Mouse (Mus musculus) neural tube, embryonic 14.5 days (tissue): ENCODE measurements around the gene Kdm4b. TPM values are rescaled to one million over a fixed set of nuclear protein-coding genes. Genes with fewer than 3 reads are reported as not detected.

Source experiments
- ATAC-seq: fragments of 200-750 bp; cut with Nextera tagmentation; 2 replicates; pipeline ENCODE4 v1.8.0; 2017; ENCODE audit warnings: low read depth, mild to moderate bottlenecking, moderate TSS enrichment, moderate library complexity
- H3K27ac ChIP-seq: fragments of 300-500 bp; sonication (generic); 2 replicates; pipeline ENCODE4 v1.5.1; 2014; ENCODE audit warnings: low read depth, mild to moderate bottlenecking, control low read depth, low read length, moderate library complexity, mixed read lengths
- H3K27me3 ChIP-seq: fragments of 300-500 bp; sonication (generic); 2 replicates; pipeline ENCODE4 v1.6.1; 2014; ENCODE audit warnings: low read length; ENCODE audit not compliant: control insufficient read depth, insufficient read depth
- H3K36me3 ChIP-seq: fragments of 300-500 bp; sonication (generic); 2 replicates; pipeline ENCODE4 v1.6.1; 2014; ENCODE audit warnings: low read length, mixed read lengths; ENCODE audit not compliant: control insufficient read depth, insufficient read depth
- H3K4me1 ChIP-seq: fragments of 300-500 bp; sonication (generic); 2 replicates; pipeline ENCODE4 v1.6.1; 2014; ENCODE audit warnings: low read length; ENCODE audit not compliant: control insufficient read depth, insufficient read depth
- H3K4me2 ChIP-seq: fragments of 300-500 bp; sonication (generic); 2 replicates; pipeline ENCODE4 v1.6.1; 2014; ENCODE audit warnings: mild to moderate bottlenecking, low read depth, low read length, control low read depth
- H3K4me3 ChIP-seq: fragments of 300-500 bp; sonication (generic); 2 replicates; pipeline ENCODE4 v1.5.1; 2014; ENCODE audit warnings: low read depth, low read length, control low read depth, mixed read lengths
- H3K9ac ChIP-seq: fragments of 300-500 bp; sonication (generic); replicated peaks from 2 replicates; pipeline ENCODE4 v1.6.1; 2014; ENCODE audit warnings: low read depth, mild to moderate bottlenecking, control low read depth, low read length, mixed read lengths
- H3K9me3 ChIP-seq: fragments of 300-500 bp; sonication (generic); 2 replicates; pipeline ENCODE4 v1.6.1; 2016; ENCODE audit warnings: low read length; ENCODE audit not compliant: control insufficient read depth
- WGBS: fragments of 180-500 bp; shearing (Covaris S2); extraction: QIAGEN DNeasy Blood & Tissue Kit; methylation state at CpG from one replicate; pipeline ENCODE4 v1.1.7; 2014; 5-methylcytosine and 5-hydroxymethylcytosine counted together
- polyA plus RNA-seq: library from polyadenylated mRNA; unstranded; fragments of >200 nt; fragmentation: Nextera tagmentation; extraction: Ambion mirVana; gene quantifications from 2 replicates; pipeline ENCODE4 v1.2.1, GENCODE M21; 2014

Gene Kdm4b
- polyA plus RNA-seq, 1 experiment from 2014 or later, result 58.6 TPM

DNA sequence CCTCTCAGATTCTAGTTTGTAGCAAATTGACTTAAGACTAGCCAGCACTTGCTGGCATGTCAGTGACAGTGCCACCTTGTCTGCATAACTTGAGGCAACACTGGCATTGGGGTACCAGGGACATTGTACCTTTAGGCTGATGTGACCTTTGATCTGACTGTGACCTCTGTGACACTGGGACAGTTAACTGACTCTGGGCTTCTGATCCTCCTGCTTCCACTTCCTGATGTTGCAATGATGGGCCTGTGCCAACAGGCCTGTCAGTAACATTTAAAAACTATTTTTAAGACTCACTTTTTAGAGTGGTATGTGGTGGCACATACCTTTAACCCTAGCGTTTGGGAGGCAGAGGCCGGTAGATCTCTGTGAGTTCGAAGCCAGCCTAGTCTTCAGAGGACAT lies 79.5 kb downstream of the Kdm4b start:
- Histone ChIP-seq H3K4me3 (no peak overlapping the region), H3K4me2 (no peak overlapping the region), H3K4me1 (peaks cover 15% of the 10 kb centered on the region; the same call in 1 of the 2 replicates), H3K9ac (no peak overlapping the region), H3K9me3 (no peaks in the 10 kb centered on the region), H3K27me3 (no peaks in the 10 kb centered on the region), H3K27ac (no peak overlapping the region), H3K36me3 (peaks cover 27% of the 10 kb centered on the region)
- 96% methylated on average over 3 of the region's 3 CpGs for WGBS
- no peak for ATAC-seq

DNA sequence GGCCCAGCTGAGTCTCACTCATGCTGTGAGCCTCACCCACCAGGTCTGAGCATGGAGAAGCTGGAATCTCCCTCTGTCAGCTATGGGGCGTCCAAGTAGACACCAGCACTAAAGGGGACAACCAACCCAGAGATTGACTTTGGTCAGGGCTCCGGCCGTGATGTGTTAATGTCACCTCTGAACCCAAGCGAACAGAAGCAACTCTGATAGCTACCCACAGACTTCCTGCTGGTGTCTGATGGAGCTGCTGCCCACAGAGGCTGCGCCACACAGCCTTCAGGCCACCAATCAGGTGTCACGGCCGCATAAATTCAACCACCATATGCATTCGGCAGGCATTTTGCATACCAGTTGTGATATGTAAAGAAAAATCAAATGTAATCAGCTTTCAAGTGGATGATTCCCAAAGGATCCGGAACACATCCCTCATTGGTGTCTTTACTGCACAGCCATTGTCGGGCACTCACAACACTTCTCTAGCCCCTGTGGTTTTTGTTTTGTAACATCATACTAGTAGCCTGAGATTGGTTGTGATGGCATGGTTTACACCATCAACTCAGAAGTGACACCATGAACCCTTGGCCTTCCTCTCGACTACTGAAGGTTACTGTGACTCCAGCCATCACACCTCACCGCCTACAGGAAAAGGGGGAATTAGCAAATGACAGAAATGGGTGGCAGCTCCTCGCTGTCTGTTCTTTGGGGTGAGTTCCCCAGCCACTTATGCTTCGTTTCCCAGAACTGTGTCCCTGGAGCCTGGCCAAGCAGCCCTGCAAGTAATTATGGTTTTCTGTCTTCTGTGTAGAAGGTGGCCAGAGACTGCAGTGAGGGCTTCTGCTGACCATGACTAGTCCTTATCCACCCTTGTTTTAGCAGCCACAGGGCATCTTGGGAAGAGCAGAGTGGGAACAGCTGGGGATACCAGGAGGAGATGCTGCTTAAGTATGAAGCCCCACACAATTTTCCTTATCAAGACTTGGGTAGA lies 80.3 kb downstream of the Kdm4b start:
- Histone ChIP-seq H3K9me3 (no peaks in the 10 kb centered on the region), H3K4me1 (peaks cover 15% of the 10 kb centered on the region; the same call in 1 of the 2 replicates), H3K27me3 (no peaks in the 10 kb centered on the region), H3K27ac (no peak overlapping the region), H3K4me2 (no peak overlapping the region), H3K4me3 (no peak overlapping the region), H3K36me3 (peaks cover 27% of the 10 kb centered on the region), H3K9ac (no peak overlapping the region)
- WGBS, result 79% methylated on average over 14 of the region's 14 CpGs
- no peak for ATAC-seq

DNA sequence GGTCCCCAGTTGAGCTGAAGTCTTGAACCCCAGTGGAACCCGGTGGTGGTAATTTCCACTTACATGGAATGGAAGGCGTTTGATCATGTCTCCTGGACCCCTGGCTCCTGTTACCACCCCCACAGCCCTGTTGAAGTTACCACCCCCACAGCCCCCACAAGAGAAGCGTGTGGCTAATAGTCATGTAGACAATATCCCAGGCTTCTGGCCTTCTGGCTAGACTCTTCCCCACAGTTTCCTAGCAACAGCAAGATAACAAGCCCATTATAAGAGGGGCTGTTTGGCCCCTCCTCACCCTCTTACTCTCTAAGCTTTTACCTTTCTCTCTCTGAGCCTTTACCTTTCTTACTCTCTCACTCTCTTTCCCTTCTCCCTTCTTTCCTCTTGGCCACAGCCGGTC lies 81.0 kb downstream of the Kdm4b start:
- no peak overlapping the region for H3K4me3 ChIP-seq
- H3K9ac ChIP-seq, result no peak overlapping the region
- H3K9me3 ChIP-seq, result no peaks in the 10 kb centered on the region
- H3K4me2 ChIP-seq, result no peak overlapping the region
- H3K36me3 ChIP-seq, result peaks cover 25% of the 10 kb centered on the region
- WGBS, result 50% methylated on average over 4 of the region's 4 CpGs
- H3K27me3 ChIP-seq, result no peaks in the 10 kb centered on the region
- peaks cover 15% of the 10 kb centered on the region; the same call in 1 of the 2 replicates for H3K4me1 ChIP-seq
- ATAC-seq, result no peak
- peak overlapping the region; percentile 67 for H3K27ac ChIP-seq

DNA sequence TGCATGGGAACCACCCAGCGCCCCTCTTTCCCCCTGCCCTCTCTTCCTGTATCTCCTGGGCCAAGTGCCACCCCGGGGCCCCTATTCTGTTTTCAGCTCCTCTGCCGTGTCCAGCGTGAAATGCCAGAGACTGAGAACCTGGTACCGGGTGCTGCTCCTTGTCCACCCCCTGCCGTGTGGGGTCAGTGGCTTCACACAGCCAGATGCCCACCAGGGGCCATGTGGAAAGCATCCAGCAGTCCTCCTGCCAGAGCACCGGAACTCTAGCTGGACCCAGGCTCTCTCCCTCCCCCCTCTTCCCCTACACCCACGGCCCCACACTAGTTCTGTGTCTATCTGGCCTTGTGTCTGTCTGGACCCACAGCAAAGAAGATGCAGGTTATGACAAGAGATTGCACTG lies 81.5 kb downstream of the Kdm4b start:
- peaks cover 25% of the 10 kb centered on the region for H3K36me3 ChIP-seq
- H3K4me3 ChIP-seq, result no peak overlapping the region
- peak overlapping the region; percentile 67 for H3K27ac ChIP-seq
- H3K4me1 ChIP-seq, result peaks cover 15% of the 10 kb centered on the region; the same call in 1 of the 2 replicates
- no peak overlapping the region for H3K4me2 ChIP-seq
- H3K9me3 ChIP-seq, result no peaks in the 10 kb centered on the region
- 42% methylated on average over 8 of the region's 8 CpGs for WGBS
- H3K9ac ChIP-seq, result no peak overlapping the region
- H3K27me3 ChIP-seq, result no peaks in the 10 kb centered on the region
- ATAC-seq, result no peak

DNA sequence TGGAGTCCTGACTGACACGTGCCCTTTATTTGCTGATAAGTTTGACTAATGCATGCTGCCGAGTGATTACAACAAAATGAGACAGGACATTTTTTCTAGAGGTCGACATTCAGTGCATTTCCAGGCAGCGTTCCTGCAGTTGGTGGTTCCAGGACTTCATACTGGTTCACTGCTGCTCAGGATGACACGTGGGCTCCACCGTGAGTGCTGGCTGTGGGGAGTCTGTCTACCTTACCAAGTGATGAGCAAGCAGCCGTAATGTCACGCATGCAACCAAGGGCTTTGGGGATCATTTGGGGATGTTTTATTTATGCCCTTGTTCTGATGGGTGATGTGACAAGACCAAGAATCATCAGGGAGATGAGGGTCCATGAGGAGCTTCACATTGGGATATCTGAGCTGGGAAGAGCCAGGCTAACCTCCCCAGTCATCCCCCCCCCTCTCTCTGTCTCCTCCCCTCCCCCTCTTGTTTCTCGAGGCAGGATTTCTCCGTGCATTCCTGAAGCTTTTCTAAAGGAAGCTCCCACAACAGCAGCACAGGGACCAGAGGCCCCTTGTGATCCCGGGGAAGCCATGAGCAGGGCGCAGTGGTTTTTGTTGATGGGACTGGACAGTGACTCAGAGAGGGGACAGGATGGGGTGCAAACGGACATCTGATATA lies 83.2 kb downstream of the Kdm4b start:
- no peak for ATAC-seq
- Histone ChIP-seq H3K4me3 (no peak overlapping the region), H3K9ac (no peak overlapping the region), H3K27me3 (no peaks in the 10 kb centered on the region), H3K36me3 (peaks cover 35% of the 10 kb centered on the region), H3K4me1 (peaks cover 15% of the 10 kb centered on the region; the same call in 1 of the 2 replicates), H3K4me2 (no peak overlapping the region), H3K27ac (peak overlapping the region; percentile 16; the same call in 1 of the 2 replicates), H3K9me3 (no peaks in the 10 kb centered on the region)
- WGBS, result 40% methylated on average over 13 of the region's 13 CpGs

DNA sequence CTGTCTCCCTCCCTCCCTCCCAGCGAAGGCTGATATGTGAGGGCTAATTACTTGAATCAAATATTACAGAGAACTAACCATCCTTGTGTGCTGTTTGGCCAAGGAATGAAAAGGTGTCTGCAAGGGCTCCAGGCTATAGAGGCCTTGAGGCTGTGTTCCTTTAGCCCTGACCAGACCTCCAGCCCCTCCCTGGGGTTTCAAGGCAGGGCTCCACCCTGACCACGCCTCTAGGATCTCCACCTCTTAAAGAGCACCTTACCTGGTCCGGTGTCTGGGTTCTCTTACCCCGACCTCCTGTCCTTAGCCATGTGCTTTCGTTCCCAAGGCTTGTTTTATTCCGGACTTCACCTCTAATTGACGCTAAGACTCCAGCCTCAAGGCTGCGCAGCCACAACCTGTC lies 83.9 kb downstream of the Kdm4b start:
- no peak for ATAC-seq
- Histone ChIP-seq H3K27ac (no peak overlapping the region; the same call in 1 of the 2 replicates), H3K4me2 (no peak overlapping the region), H3K4me3 (no peak overlapping the region), H3K9me3 (no peaks in the 10 kb centered on the region), H3K36me3 (peaks cover 42% of the 10 kb centered on the region), H3K27me3 (no peaks in the 10 kb centered on the region), H3K9ac (0 out of 2 replicates have a peak overlapping the region, but pooled peaks have one; percentile 18), H3K4me1 (peaks cover 15% of the 10 kb centered on the region; the same call in 1 of the 2 replicates)
- 43% methylated on average over 8 of the region's 8 CpGs for WGBS

DNA sequence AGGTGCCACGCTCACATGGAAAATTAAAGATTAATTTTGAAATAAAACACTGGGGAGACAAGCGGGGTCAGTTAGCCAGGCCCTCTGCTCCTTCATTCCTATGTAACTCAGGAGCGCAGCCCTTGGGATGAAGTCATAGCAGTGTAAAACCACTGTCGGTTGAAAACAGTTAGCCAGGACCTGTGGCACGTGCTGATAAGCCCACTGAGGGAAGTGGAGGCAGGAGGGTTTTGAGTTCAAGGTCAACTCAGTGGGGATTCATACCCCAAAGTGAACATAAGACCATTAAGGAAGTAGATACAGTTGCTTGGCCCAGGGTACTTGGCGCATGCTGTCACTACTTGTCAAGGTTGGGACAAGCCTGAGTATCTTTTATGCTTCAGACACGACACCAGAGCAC lies 85.6 kb downstream of the Kdm4b start:
- Histone ChIP-seq H3K9me3 (no peaks in the 10 kb centered on the region), H3K4me2 (no peak overlapping the region), H3K36me3 (peaks cover 59% of the 10 kb centered on the region), H3K27ac (no peak overlapping the region), H3K4me1 (peaks cover 15% of the 10 kb centered on the region; the same call in 1 of the 2 replicates), H3K27me3 (no peaks in the 10 kb centered on the region), H3K9ac (no peak overlapping the region), H3K4me3 (no peak overlapping the region)
- 97% methylated on average over 7 of the region's 7 CpGs for WGBS
- ATAC-seq, result no peak

DNA sequence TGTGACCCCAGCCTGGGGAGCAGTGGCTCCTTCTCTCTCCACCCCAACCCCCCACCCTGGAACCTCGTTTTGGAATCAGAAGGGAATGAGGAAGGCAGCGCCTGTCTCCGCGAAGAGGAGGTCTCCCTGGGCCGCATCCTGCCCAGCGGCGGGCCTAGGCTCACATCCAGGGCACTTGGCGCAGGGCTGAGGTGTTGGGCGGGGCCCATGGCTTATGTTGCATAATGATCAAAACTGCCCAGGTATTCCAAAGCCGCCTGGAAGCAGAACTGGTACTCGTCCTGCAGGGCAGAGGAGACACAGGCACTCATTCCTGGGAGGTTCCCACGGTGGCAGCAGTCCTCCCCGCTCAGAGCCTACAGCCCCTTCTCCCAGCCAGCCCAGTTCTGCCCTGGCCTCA lies 87.3 kb downstream of the Kdm4b start:
- no peaks in the 10 kb centered on the region for H3K9me3 ChIP-seq
- H3K36me3 ChIP-seq, result peaks cover 76% of the 10 kb centered on the region
- no peak overlapping the region for H3K4me3 ChIP-seq
- 81% methylated on average over 13 of the region's 13 CpGs for WGBS
- H3K9ac ChIP-seq, result no peak overlapping the region
- no peak overlapping the region for H3K4me2 ChIP-seq
- no peak overlapping the region for H3K27ac ChIP-seq
- peaks cover 7% of the 10 kb centered on the region; the same call in 1 of the 2 replicates for H3K4me1 ChIP-seq
- no peaks in the 10 kb centered on the region for H3K27me3 ChIP-seq
- ATAC-seq, result no peak

DNA sequence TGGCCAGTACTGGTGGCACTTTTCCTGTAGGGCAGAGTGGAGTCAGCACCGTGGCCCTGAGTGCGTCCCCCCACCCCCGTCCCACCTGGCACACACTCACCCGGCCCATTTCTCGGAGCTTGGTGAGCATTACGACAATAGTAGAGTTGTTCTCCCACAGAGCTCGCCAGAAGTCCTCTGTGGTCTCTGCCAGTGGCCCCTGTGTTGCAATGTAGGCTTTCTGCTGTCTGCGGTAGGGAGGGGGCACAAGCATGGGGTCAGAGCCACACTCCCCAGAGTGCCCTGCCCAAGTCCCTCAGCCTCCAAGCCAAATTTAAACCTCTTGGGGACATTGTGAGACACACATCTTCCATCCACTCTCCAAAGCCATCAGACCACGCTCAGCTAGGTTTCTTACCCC lies 88.9 kb downstream of the Kdm4b start:
- H3K9me3 ChIP-seq, result no peaks in the 10 kb centered on the region
- 97% methylated on average over 9 of the region's 9 CpGs for WGBS
- H3K4me2 ChIP-seq, result no peak overlapping the region
- ATAC-seq, result no peak
- peaks cover 92% of the 10 kb centered on the region for H3K36me3 ChIP-seq
- no peak overlapping the region for H3K4me3 ChIP-seq
- no peaks in the 10 kb centered on the region for H3K27me3 ChIP-seq
- H3K27ac ChIP-seq, result no peak overlapping the region
- H3K4me1 ChIP-seq, result peaks cover 2% of the 10 kb centered on the region; the same call in 1 of the 2 replicates
- H3K9ac ChIP-seq, result no peak overlapping the region
